Mouse (Mus musculus) retina, embryonic 14.5 days (tissue): ENCODE measurements around the gene Pdzd8.

Experiments
- DNase-seq: peaks from one replicate; pipeline ENCODE4 v3.0.0-alpha.2; 2015; ENCODE audit warnings: low spot score

Pdzd8 gene

GRCm38 (mm10) chr19:59354906-59355305, 9.3 kb upstream of the Pdzd8 start:
- DNase-seq = no peak

- DNase-seq = no peak
These were observed 7.2 kb upstream of the Pdzd8 start for GRCm38 (mm10) chr19:59352760-59353159.

DNA sequence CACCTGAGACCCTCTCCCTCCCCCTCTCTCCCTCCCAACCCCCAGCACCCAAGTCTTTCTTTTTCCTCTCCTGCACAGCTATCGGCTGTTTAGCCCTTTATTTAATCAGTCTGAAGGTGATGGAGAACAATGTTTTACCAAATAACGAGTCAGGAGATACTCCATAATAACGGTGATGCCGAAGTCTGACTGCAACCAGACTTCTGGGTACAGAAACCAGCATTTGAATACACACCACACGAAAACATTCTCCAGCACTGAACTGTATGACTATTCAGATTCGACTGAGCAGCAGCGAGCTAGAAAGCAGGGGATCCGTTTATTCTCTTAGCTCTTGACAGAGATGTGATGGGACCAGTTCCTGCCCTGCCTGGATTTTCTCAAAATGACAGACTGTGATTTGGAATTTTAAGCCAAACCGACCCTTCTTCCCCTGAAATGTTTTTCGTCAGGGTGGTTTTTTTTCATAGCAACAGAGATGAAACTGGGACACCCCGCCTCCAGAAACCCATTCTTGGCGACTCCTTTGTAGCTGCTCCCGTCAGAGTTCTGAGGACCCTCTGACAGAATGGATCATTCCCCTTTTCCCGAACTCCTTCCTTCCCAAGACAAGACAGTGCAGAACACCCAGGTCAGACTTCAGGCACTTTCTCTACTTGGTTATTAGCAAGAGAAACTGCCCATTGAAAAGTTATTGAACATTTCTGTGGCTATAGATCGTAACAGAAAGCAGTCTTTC, 5.7 kb upstream of the Pdzd8 start:
- DNase-seq = no peak

GRCm38 (mm10) chr19:59350273-59350903, 4.8 kb upstream of the Pdzd8 start:
- DNase-seq = peak; percentile 29

DNA sequence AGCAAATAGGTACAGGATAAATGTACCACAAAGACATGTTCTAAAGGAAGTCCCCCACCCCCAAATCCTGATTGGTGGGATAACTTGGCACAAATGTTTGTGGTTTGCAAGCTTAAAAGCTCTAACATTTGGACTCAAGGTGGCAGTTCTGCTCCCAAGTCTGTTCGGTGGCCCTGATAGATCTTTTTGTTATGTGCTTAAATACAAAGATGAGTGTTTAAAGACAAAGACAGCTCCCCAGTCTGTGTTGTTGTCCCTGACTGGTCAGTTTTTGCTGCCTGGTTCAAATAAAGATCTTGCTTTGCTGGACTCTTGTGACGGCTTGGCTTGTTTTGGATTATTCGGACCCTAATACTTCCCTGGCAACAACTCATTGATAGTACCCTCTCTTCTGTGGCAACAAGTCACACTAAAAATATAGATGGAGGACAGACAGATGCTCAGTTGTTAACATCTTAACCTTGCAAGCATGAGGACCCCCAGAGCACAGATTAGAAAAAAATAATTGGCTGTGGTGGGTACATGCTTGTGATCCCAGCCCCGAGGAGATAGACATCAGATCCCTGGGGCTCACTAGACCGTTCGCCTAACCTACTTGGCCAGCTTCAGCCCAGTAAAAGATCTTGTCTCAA, 3.9 kb upstream of the Pdzd8 start:
- DNase-seq = no peak

DNA sequence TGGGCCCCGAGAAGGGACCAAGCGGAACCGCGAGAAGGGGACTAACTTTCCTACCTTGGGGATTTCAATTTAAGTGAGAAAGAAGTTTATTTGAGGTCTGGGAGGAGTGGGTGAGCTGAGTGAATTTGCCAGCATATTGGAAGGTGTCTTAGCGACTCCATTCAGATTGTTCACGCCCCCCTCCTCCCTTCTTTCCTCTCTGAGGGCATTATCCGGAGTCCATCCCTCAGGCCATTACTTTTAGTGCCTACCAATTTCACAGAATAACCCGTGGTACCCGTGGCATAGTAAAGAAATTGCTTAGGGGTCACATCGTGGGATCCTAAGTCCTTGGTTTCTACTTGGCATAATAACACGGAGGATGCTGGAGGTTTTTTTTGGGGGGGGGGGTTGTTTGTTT, 745 bp upstream of the Pdzd8 start:
- no peak for DNase-seq

GRCm38 (mm10) chr19:59345081-59345657, 411 bp downstream of the Pdzd8 start:
- DNase-seq = no peak

GRCm38 (mm10) chr19:59344304-59344711, 1.3 kb downstream of the Pdzd8 start:
- DNase-seq = peak; percentile 34

GRCm38 (mm10) chr19:59342964-59343363, 2.6 kb downstream of the Pdzd8 start:
- no peak for DNase-seq

DNA sequence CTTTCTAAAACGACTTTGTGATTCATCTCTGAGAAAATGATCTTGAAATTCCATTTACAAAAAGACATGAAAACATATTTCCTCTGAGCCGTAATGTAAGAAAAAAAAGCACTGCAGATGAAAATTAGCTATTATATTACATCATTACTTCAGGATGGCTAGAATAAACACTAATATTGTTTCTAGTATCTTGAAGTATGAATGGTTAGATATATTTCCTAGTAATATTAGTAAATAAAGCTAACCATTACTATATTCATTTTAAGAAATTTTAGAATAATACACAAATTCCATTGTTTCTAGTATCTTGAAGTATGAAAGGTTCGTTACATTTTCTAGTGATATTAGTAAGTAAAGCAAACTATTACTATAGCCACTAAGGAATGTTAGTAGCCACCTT, 5.7 kb downstream of the Pdzd8 start:
- no peak for DNase-seq

GRCm38 (mm10) chr19:59337872-59338681, 7.5 kb downstream of the Pdzd8 start:
- no peak for DNase-seq

- no peak for DNase-seq
These were observed 8.9 kb downstream of the Pdzd8 start for GRCm38 (mm10) chr19:59336655-59337054.

GRCm38 (mm10) chr19:59330816-59331225, 14.8 kb downstream of the Pdzd8 start:
- DNase-seq = no peak

DNA sequence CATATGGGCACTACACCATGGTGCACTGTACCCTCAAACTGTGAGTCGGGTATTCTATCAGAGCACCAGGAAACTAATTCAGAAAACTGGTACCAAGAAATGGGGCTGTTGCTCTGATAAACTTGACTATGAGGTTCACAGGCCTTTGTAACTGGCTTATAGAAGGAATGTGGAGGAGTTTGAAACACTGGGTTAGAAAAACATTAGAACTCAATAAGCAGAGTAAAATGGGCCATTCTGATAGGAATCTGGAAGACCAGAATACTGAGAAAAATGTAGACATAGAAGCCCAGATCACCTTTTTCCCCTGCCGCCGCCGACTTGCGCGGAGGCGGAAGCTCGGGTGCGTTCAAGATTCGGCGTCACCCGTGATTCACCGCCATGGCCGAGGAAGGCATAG, 23.6 kb downstream of the Pdzd8 start, which contains the start of gene Rps12-ps3:
TSS of gene Rps12-ps3 (plus strand) at position 301 of the 400 bp plus-strand sequence.
- no peak for DNase-seq

- peak; percentile 58 for DNase-seq
These were observed 29.0 kb downstream of the Pdzd8 start for GRCm38 (mm10) chr19:59316571-59316970.

DNA sequence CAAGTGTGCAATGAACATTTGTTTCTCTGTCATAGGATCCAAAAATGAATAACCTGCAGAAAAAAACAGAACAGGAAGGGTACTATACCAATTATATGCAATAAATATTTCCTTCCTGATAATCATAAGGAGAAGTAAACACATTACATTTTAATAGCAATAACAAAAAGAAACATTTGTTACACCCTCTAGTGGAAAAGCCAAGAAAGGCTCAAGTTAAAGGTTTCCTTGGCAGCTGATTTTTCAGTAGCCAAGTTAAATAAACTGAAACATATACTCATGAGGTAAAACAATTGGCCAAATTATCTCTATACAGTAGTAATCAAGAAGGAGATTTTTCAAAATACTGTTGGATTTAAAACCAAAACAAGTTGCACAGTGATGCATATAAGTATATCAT, 30.3 kb downstream of the Pdzd8 start:
- no peak for DNase-seq

GRCm38 (mm10) chr19:59292183-59292839, 53.3 kb downstream of the Pdzd8 start:
- DNase-seq = no peak

DNA sequence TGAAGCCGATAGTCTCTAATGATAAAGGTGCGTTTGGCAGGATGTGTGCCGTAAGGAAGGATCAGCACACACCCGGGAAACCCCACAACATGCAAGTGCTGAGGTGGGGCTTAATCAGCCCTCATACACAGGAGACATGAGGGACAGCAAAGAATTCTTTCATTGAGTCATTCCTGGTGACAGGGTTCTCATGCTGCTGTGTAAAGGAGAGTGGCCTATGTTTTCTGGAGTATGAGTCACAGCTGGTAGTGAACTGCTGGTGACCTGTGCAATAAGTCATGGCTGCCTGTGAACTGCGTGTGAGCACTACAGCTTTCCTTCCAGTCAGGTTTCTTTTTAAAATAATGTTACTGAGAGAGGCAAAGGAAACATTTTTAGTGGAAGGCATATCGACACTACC, 55.8 kb downstream of the Pdzd8 start:
- no peak for DNase-seq

DNA sequence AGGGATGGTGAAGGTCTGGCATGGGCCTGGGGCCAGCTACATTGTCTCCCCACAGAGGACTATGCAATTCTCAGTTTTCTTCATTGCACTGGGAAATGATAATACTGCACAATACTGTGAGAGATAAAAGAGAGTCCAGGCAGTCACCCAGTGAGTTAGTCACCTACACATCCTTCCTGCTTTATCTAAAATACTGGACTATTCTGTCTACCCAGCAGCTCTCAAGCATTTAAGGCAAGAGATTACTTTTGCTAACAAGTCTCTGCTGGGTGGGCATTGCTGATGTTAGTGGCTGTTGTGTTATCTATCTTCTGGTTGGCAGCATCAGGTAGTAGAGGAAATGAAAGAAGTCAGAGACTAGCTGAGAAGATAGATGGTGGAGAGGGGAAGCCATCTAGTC, 56.5 kb downstream of the Pdzd8 start:
- no peak for DNase-seq

- no peak for DNase-seq
These were observed 63.6 kb downstream of the Pdzd8 start for GRCm38 (mm10) chr19:59282001-59282400.

DNA sequence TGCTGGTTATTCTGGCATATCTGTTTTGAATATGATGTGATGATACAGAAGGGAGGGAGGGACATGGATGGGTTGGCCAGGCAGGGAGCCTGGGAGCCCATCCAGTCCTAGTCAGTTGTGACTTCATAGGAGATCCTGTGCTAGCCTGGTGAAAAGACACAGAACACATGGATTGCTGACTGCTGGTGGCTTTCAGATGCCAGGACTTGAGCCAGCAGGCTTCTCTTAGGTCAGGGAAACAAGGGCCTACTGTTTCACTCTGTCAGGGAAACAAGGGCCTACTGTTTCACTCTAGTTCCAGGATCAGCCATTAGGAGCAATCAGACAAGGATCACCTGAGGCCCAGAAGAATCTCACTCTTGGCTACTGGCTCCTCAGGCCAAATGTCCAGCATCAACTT, 64.7 kb downstream of the Pdzd8 start:
- no peak for DNase-seq
